Mouse (Mus musculus) brain, embryonic 14.5 days (tissue): ENCODE results near the gene Mpped2.

Source experiments
- CTCF ChIP-seq: fragments of 200-500 bp; IDR thresholded peaks from 2 replicates; pipeline ENCODE4 v1.5.1; 2012; ENCODE audit warnings: inconsistent platforms, mild to moderate bottlenecking, moderate library complexity, borderline replicate concordance; ENCODE audit not compliant: insufficient read depth, insufficient read length; ENCODE audit errors: extremely low read depth
- POLR2A ChIP-seq: fragments of 200-500 bp; IDR thresholded peaks from 2 replicates; pipeline ENCODE4 v1.6.1; 2012; ENCODE audit warnings: mild to moderate bottlenecking, inconsistent platforms, borderline replicate concordance; ENCODE audit not compliant: poor library complexity, insufficient read depth, insufficient read length, severe bottlenecking; ENCODE audit errors: extremely low read depth

- TF ChIP-seq CTCF: no peak
- no peak for TF ChIP-seq POLR2A
Observed at GRCm38 (mm10) chr2:106856361-106856961, 163.4 kb downstream of the Mpped2 start.
